Mouse (Mus musculus): ENCODE data around the gene Hsf4.

GRCm38 (mm10) chr8:105224413-105225271 is 45.0 kb upstream of the Hsf4 start, which contains the start of gene D230025D16Rik:
- TF ChIP-seq CTCF (IDR thresholded peaks at IDR 0.05; ENCODE audit: low read depth) (no peak), EP300 (IDR thresholded peaks at IDR 0.05; ENCODE audit: low read depth) (no peak)
